Mouse (Mus musculus) kidney, adult 10 weeks (tissue): ENCODE results near the gene P2ry4. TPM values are rescaled to one million over a fixed set of nuclear protein-coding genes. Genes with fewer than 3 reads are reported as not detected.

Source experiments
- polyA plus RNA-seq: library from polyadenylated mRNA; stranded (reverse); fragments of 350-450 nt; fragmentation: Illumina TruSeq; extraction: RNeasy Lipid Tissue Mini Kit (QIAGEN cat#74804); gene quantifications from one replicate; pipeline ENCODE4 v1.2.3, GENCODE M21; 2014; ENCODE audit warnings: low read depth, low replicate concordance

P2ry4 gene
- not detected for polyA plus RNA-seq

GRCm38 (mm10) chrX:100594791-100595190 lies at the start of gene P2ry4:
TSS of gene P2ry4 (minus strand) at chrX:100594869.

GRCm38 (mm10) chrX:100625802-100626793 lies 31.4 kb upstream of the P2ry4 start, which contains the start of gene Pdzd11:
TSS of gene Pdzd11 (minus strand) at chrX:100626568.

GRCm38 (mm10) chrX:100625546-100625801 lies 30.8 kb upstream of the P2ry4 start, which contains the start of gene Kif4:
TSS of gene Kif4 (plus strand) at chrX:100625737.

GRCm38 (mm10) chrX:100605314-100605713 lies 10.6 kb upstream of the P2ry4 start, which contains the start of gene Arr3:
TSS of gene Arr3 (plus strand) at chrX:100605497.

GRCm38 (mm10) chrX:100571951-100572350 lies 22.7 kb downstream of the P2ry4 start, which contains the start of gene Awat1:
TSS of gene Awat1 (plus strand) at chrX:100572251.

Other genes with a start within 250 kb of the P2ry4 start
- not detected for gene Otud6a, start 165.9 kb downstream of the P2ry4 start, polyA plus RNA-seq
- gene Awat2, start 152.2 kb downstream of the P2ry4 start, polyA plus RNA-seq: 0.28 TPM
- gene Igbp1, start 100.6 kb downstream of the P2ry4 start, polyA plus RNA-seq: 121 TPM
- not detected for gene Dgat2l6, start 70.0 kb downstream of the P2ry4 start, polyA plus RNA-seq
- gene Awat1, start 22.6 kb downstream of the P2ry4 start, polyA plus RNA-seq: not detected
- gene Arr3, start 10.6 kb upstream of the P2ry4 start, polyA plus RNA-seq: not detected
- gene Kif4, start 30.9 kb upstream of the P2ry4 start, polyA plus RNA-seq: 0.16 TPM
- gene Pdzd11, start 31.7 kb upstream of the P2ry4 start, polyA plus RNA-seq: 73.7 TPM
- gene Gdpd2, start 135.0 kb upstream of the P2ry4 start, polyA plus RNA-seq: 0.69 TPM
- gene Dlg3, start 172.9 kb upstream of the P2ry4 start, polyA plus RNA-seq: 21.2 TPM